Mouse (Mus musculus): ENCODE data around the gene a. TPM values are rescaled to one million over a fixed set of nuclear protein-coding genes. Genes with fewer than 3 reads are reported as not detected.
"Not testable (repeated sequence)": the region's sequence is repeated elsewhere in the genome, so short reads cannot be mapped to it uniquely, and the experiment has no call there.

The a gene
- total and polyA plus RNA-seq, 3 experiments = not detected

GRCm38 (mm10) chr2:154893045-154893385 is 101.8 kb downstream of the a start:
- H3K36me3 ChIP-seq (ENCODE audit: control insufficient read depth, insufficient read depth, low read length) = peaks cover 13% of the 10 kb centered on the region
- 4% methylated on average over 12 of the region's 12 CpGs for WGBS
- TF ChIP-seq EP300 (IDR thresholded peaks at IDR 0.05; ENCODE audit: insufficient read depth, low read depth, low read length) (no peak), POLR2A (IDR thresholded peaks at IDR 0.05; ENCODE audit: insufficient read depth, low read depth, low read length) (no peak), CTCF (IDR thresholded peaks at IDR 0.05) (no peak)
- no peaks in the 10 kb centered on the region for H3K27me3 ChIP-seq (ENCODE audit: control insufficient read depth, insufficient read depth, low read length)
- no peak for DNase-seq
- peak overlapping the region; percentile 42; the same call in 1 of the 2 replicates for H3K9ac ChIP-seq (ENCODE audit: low read depth, low read length)
- peak overlapping the region; percentile 61 for H3K27ac ChIP-seq
- intact Hi-C loops (cut with DNase I) = loop anchor here (2.0 to 10.0 kb wide), 3 partner anchors 101 to 236 kb away; partner anchors contain the start of genes Ahcy, Raly and a
- no peaks in the 10 kb centered on the region for H3K79me2 ChIP-seq (replicated peaks; ENCODE audit: control insufficient read depth, insufficient read depth, low read length)
- peaks cover 5% of the 10 kb centered on the region for H3K4me1 ChIP-seq (ENCODE audit: control insufficient read depth, insufficient read depth, low read length)
- peak overlapping the region; percentile 87 for H3K4me3 ChIP-seq

- intact Hi-C loops (cut with DNase I) = loop anchor here (2.0 to 10.0 kb wide), 3 partner anchors 101 to 237 kb away; partner anchors contain the start of genes Ahcy, Raly and a
- peaks cover 13% of the 10 kb centered on the region for H3K36me3 ChIP-seq (ENCODE audit: control insufficient read depth, insufficient read depth, low read length)
- TF ChIP-seq CTCF (IDR thresholded peaks at IDR 0.05) = no peak
- TF ChIP-seq POLR2A (IDR thresholded peaks at IDR 0.05; ENCODE audit: insufficient read depth, low read depth, low read length) = no peak
- no peak for TF ChIP-seq EP300 (IDR thresholded peaks at IDR 0.05; ENCODE audit: insufficient read depth, low read depth, low read length)
- no peaks in the 10 kb centered on the region for H3K79me2 ChIP-seq (replicated peaks; ENCODE audit: control insufficient read depth, insufficient read depth, low read length)
- DNase-seq = no peak
- WGBS = 56% methylated on average over 4 of the region's 4 CpGs
- no peak overlapping the region for H3K9ac ChIP-seq (ENCODE audit: low read depth, low read length)
- H3K4me3 ChIP-seq = no peak overlapping the region
- no peak overlapping the region for H3K27ac ChIP-seq
- no peaks in the 10 kb centered on the region for H3K27me3 ChIP-seq (ENCODE audit: control insufficient read depth, insufficient read depth, low read length)
- H3K4me1 ChIP-seq (ENCODE audit: control insufficient read depth, insufficient read depth, low read length) = peaks cover 5% of the 10 kb centered on the region
Measured at GRCm38 (mm10) chr2:154893548-154893947, 102.3 kb downstream of the a start.

DNA sequence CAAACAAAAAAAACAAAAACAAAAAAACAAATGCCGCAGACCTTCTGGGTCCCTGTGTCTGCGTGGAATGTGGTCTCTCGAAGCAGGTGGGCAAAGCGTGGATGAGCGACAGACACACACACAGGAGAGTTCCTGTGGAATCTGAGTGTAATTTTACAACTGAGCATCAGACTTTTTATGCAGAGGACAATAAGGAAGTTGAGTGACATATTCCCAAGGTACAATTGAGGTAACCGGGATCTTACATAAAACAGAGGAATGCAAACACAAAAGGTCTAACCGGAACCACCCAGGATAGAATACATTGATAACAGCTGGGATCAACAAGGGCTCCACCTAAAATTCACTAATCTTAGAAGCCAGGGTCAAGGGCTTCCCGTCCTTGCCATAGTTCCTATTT is 107.8 kb downstream of the a start:
- not testable (repeated sequence) for H3K9ac ChIP-seq (ENCODE audit: low read depth, low read length); H3K36me3 ChIP-seq (ENCODE audit: control insufficient read depth, insufficient read depth, low read length); DNase-seq; H3K27me3 ChIP-seq (ENCODE audit: control insufficient read depth, insufficient read depth, low read length); H3K4me3 ChIP-seq; H3K27ac ChIP-seq; H3K4me1 ChIP-seq (ENCODE audit: control insufficient read depth, insufficient read depth, low read length); H3K79me2 ChIP-seq (replicated peaks; ENCODE audit: control insufficient read depth, insufficient read depth, low read length)
- WGBS = 80% methylated on average over 8 of the region's 8 CpGs
- intact Hi-C loops (cut with DNase I) = loop anchor here (10.0 kb wide), 1 partner anchor 176 kb away; the partner anchor contains the start of gene Ahcy

- intact Hi-C loops (cut with DNase I) = loop anchor here (10.0 kb wide), 1 partner anchor 175 kb away; the partner anchor contains the start of gene Ahcy
- not testable (repeated sequence) for H3K27ac ChIP-seq; DNase-seq; H3K9ac ChIP-seq (ENCODE audit: low read depth, low read length); H3K4me1 ChIP-seq (ENCODE audit: control insufficient read depth, insufficient read depth, low read length); H3K36me3 ChIP-seq (ENCODE audit: control insufficient read depth, insufficient read depth, low read length); H3K27me3 ChIP-seq (ENCODE audit: control insufficient read depth, insufficient read depth, low read length); H3K79me2 ChIP-seq (replicated peaks; ENCODE audit: control insufficient read depth, insufficient read depth, low read length); H3K4me3 ChIP-seq
- 76% methylated on average over 4 of the region's 4 CpGs for WGBS
Measured at GRCm38 (mm10) chr2:154899412-154899811, 108.2 kb downstream of the a start.

GRCm38 (mm10) chr2:154902111-154902510 is 110.9 kb downstream of the a start:
- Histone ChIP-seq H3K4me1 (ENCODE audit: control insufficient read depth, insufficient read depth, low read length) (no peaks in the 10 kb centered on the region), H3K79me2 (replicated peaks; ENCODE audit: control insufficient read depth, insufficient read depth, low read length) (no peaks in the 10 kb centered on the region), H3K27me3 (ENCODE audit: control insufficient read depth, insufficient read depth, low read length) (no peaks in the 10 kb centered on the region), H3K27ac (no peak overlapping the region), H3K36me3 (ENCODE audit: control insufficient read depth, insufficient read depth, low read length) (no peaks in the 10 kb centered on the region), H3K9ac (ENCODE audit: low read depth, low read length) (no peak overlapping the region), H3K4me3 (no peak overlapping the region)
- intact Hi-C loops (cut with DNase I) = no loop called here
- TF ChIP-seq POLR2A (IDR thresholded peaks at IDR 0.05; ENCODE audit: insufficient read depth, low read depth, low read length) (no peak), EP300 (IDR thresholded peaks at IDR 0.05; ENCODE audit: insufficient read depth, low read depth, low read length) (no peak), CTCF (IDR thresholded peaks at IDR 0.05) (no peak)
- WGBS = 82% methylated on average over 3 of the region's 3 CpGs
- DNase-seq = no peak

GRCm38 (mm10) chr2:154905796-154906195 is 114.6 kb downstream of the a start:
- Histone ChIP-seq H3K9ac (ENCODE audit: low read depth, low read length) (no peak overlapping the region), H3K4me1 (ENCODE audit: control insufficient read depth, insufficient read depth, low read length) (no peaks in the 10 kb centered on the region), H3K4me3 (no peak overlapping the region), H3K27ac (no peak overlapping the region), H3K79me2 (replicated peaks; ENCODE audit: control insufficient read depth, insufficient read depth, low read length) (no peaks in the 10 kb centered on the region), H3K36me3 (ENCODE audit: control insufficient read depth, insufficient read depth, low read length) (no peaks in the 10 kb centered on the region), H3K27me3 (ENCODE audit: control insufficient read depth, insufficient read depth, low read length) (no peaks in the 10 kb centered on the region)
- intact Hi-C loops (cut with DNase I) = loop anchor here (5.0 kb wide), 1 partner anchor 37 kb away; no protein-coding TSS in a partner anchor
- DNase-seq = no peak
- no peak for TF ChIP-seq POLR2A (IDR thresholded peaks at IDR 0.05; ENCODE audit: insufficient read depth, low read depth, low read length)
- TF ChIP-seq CTCF (IDR thresholded peaks at IDR 0.05) = no peak
- no peak for TF ChIP-seq EP300 (IDR thresholded peaks at IDR 0.05; ENCODE audit: insufficient read depth, low read depth, low read length)
- 50% methylated on average over 2 of the region's 2 CpGs for WGBS

- DNase-seq; H3K27ac ChIP-seq; H3K27me3 ChIP-seq (ENCODE audit: control insufficient read depth, insufficient read depth, low read length); H3K9ac ChIP-seq (ENCODE audit: low read depth, low read length); H3K4me3 ChIP-seq; H3K4me1 ChIP-seq (ENCODE audit: control insufficient read depth, insufficient read depth, low read length); H3K36me3 ChIP-seq (ENCODE audit: control insufficient read depth, insufficient read depth, low read length); H3K79me2 ChIP-seq (replicated peaks; ENCODE audit: control insufficient read depth, insufficient read depth, low read length): not testable (repeated sequence)
- 44% methylated on average over 2 of the region's 2 CpGs for WGBS
- intact Hi-C loops (cut with DNase I) = loop anchor here (5.0 kb wide), 1 partner anchor 34 kb away; no protein-coding TSS in a partner anchor
Measured at GRCm38 (mm10) chr2:154908223-154908622, 117.0 kb downstream of the a start.
